Mouse (Mus musculus): ENCODE measurements at regions not wholly inside any gene's neighbourhood (a gene's known extent, or its start where the extent isn't known, plus 50 kb on each side); places are given as distances from the start of the nearest gene placed in this dataset.
A peak's percentile ranks its signal among the peaks of the same experiment; 100 is the strongest.
"Not testable (repeated sequence)": the region's sequence is repeated elsewhere in the genome, so short reads cannot be mapped to it uniquely, and the experiment has no call there.

GRCm38 (mm10) chr6:114538185-114538584 is 104.7 kb upstream of the Atg7 start:
- peak in 1 of 2 experiments; percentile 7 for DNase-seq

GRCm38 (mm10) chr6:114550096-114550669 is 92.7 kb upstream of the Atg7 start:
- peak; percentile 32 for DNase-seq

- not testable (repeated sequence) for DNase-seq
Observed at GRCm38 (mm10) chr6:114553072-114553471, 89.8 kb upstream of the Atg7 start.

GRCm38 (mm10) chr6:114555186-114555585 is 87.7 kb upstream of the Atg7 start:
- peak; percentile 11 to 23 for DNase-seq

- peak; percentile 54 to 61 for DNase-seq
Observed at GRCm38 (mm10) chr6:114577319-114577718, 65.6 kb upstream of the Atg7 start.

Data from lung, postnatal 4 days (tissue).